Mouse (Mus musculus): ENCODE data around the gene Arhgap35. TPM values are rescaled to one million over a fixed set of nuclear protein-coding genes. Genes with fewer than 3 reads are reported as not detected.

Arhgap35 gene
- polyA plus RNA-seq, 1 experiment = 13.4 TPM

- 95% methylated on average over 6 of the region's 6 CpGs for WGBS
- no peaks in the 10 kb centered on the region for H3K27me3 ChIP-seq (ENCODE audit: control insufficient read depth, insufficient read depth, low read length)
- TF ChIP-seq CTCF (IDR thresholded peaks at IDR 0.05; ENCODE audit: borderline replicate concordance, control insufficient read depth, extremely low read depth, insufficient read depth, low read length, poor library complexity) (no peak), POLR2A (IDR thresholded peaks at IDR 0.05; ENCODE audit: control insufficient read depth, extremely low read depth, insufficient read depth, low read length, poor library complexity) (no peak)
- no peak overlapping the region for H3K4me3 ChIP-seq (ENCODE audit: control insufficient read depth, insufficient read depth, low read length)
- peaks cover 12% of the 10 kb centered on the region for H3K4me1 ChIP-seq (replicated peaks; ENCODE audit: control insufficient read depth, insufficient read depth, low read length)
- no peak for DNase-seq
- no peak overlapping the region for H3K27ac ChIP-seq (ENCODE audit: control insufficient read depth, insufficient read depth, low read length)
- H3K36me3 ChIP-seq (ENCODE audit: control insufficient read depth, insufficient read depth, low read length) = no peaks in the 10 kb centered on the region
These were observed 163.1 kb downstream of the Arhgap35 start for GRCm38 (mm10) chr7:16451656-16452055.

Other genes starting within 250 kb of the Arhgap35 start
- gene Sae1, start 227.2 kb downstream of the Arhgap35 start, polyA plus RNA-seq (2012; rRNA removed) = 61.0 and 66.8 TPM in 2 replicates
- 81.3 and 100 TPM in 2 replicates for gene Zc3h4, start 214.1 kb downstream of the Arhgap35 start, polyA plus RNA-seq (2012; rRNA removed)
- gene Tmem160, start 162.2 kb downstream of the Arhgap35 start, polyA plus RNA-seq (2012; rRNA removed) = 225 and 228 TPM in 2 replicates
- 0.17 and 0.28 TPM in 2 replicates for gene Npas1, start 137.3 kb downstream of the Arhgap35 start, polyA plus RNA-seq (2012; rRNA removed)
- gene Ceacam15, start 60.7 kb upstream of the Arhgap35 start, polyA plus RNA-seq (2012; rRNA removed) = 0.75 and 0.84 TPM in 2 replicates
- gene Ceacam9, start 106.9 kb upstream of the Arhgap35 start, polyA plus RNA-seq (2012; rRNA removed) = 0.07 TPM in 1 of 2 replicates, not detected in the other
- gene Ap2s1, start 123.4 kb upstream of the Arhgap35 start, polyA plus RNA-seq (2012; rRNA removed) = 418 and 426 TPM in 2 replicates
- gene Slc1a5, start 166.3 kb upstream of the Arhgap35 start, polyA plus RNA-seq (2012; rRNA removed) = 254 and 310 TPM in 2 replicates
- 307 and 318 TPM in 2 replicates for gene Strn4, start 200.9 kb upstream of the Arhgap35 start, polyA plus RNA-seq (2012; rRNA removed)
- gene Fkrp, start 201.7 kb upstream of the Arhgap35 start, polyA plus RNA-seq (2012; rRNA removed) = 48.7 and 51.5 TPM in 2 replicates
- 363 and 406 TPM in 2 replicates for gene Prkd2, start 227.9 kb upstream of the Arhgap35 start, polyA plus RNA-seq (2012; rRNA removed)

Data from thymus, adult 2 months (tissue).